Mouse (Mus musculus): ENCODE measurements around the gene Tnfrsf21.

DNA sequence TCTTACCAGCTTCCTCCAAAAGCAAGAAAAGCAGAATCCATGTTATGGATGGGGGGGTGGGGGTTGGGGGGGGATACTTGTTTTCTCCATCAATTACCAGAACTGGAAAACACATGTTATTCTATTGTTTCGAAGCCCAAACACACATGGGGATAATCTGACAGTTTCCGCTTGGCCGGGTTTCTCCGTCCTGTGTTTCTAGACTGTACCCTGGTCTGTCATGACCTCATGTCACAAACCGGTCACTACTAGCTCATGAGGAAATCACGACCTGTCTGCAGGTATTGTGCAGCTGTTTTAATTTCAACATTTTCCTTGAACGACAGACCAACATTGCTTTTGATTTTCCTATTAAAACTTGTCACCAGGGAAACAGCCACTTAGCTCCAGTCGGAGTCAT, 58.7 kb downstream of the Tnfrsf21 start:
- TF ChIP-seq POLR2A (IDR thresholded peaks at IDR 0.05; ENCODE audit: control insufficient read depth, low read depth, low read length) (no peak), CTCF (IDR thresholded peaks at IDR 0.05; ENCODE audit: control insufficient read depth, insufficient read depth, insufficient replicate concordance, low read depth, low read length) (no peak)

Data from testis, adult 2 months (tissue).